Mouse (Mus musculus): ENCODE measurements at regions not wholly inside any gene's neighbourhood (a gene's known extent, or its start where the extent isn't known, plus 50 kb on each side); places are given as distances from the start of the nearest gene placed in this dataset.

- no peaks in the 10 kb centered on the region for H3K27me3 ChIP-seq (replicated peaks; ENCODE audit: control insufficient read depth, insufficient read depth, low read length)
- H3K4me1 ChIP-seq (ENCODE audit: control insufficient read depth, insufficient read depth, low read length): no peaks in the 10 kb centered on the region
- no peak overlapping the region for H3K4me3 ChIP-seq (ENCODE audit: low read depth, low read length)
- H3K9me3 ChIP-seq (ENCODE audit: control insufficient read depth, low read length): no peaks in the 10 kb centered on the region
- H3K9ac ChIP-seq (ENCODE audit: low read depth, low read length): no peak overlapping the region
- 82% methylated on average over 1 of the region's 1 CpGs for WGBS
- no peak overlapping the region for H3K4me2 ChIP-seq (ENCODE audit: low read depth, low read length)
- ATAC-seq (ENCODE audit: low read depth): no peak
- H3K27ac ChIP-seq (replicated peaks; ENCODE audit: low read depth, low read length): no peak overlapping the region
- H3K36me3 ChIP-seq (ENCODE audit: control insufficient read depth, insufficient read depth, low read length): no peaks in the 10 kb centered on the region
- DNase-seq (ENCODE audit: low spot score): no peak
Observed at GRCm38 (mm10) chr8:101197986-101198385, 1587.5 kb downstream of the Cdh11 start.

GRCm38 (mm10) chr8:101196740-101197139 lies 1588.7 kb downstream of the Cdh11 start:
- no peaks in the 10 kb centered on the region for H3K9me3 ChIP-seq (ENCODE audit: control insufficient read depth, low read length)
- H3K27ac ChIP-seq (replicated peaks; ENCODE audit: low read depth, low read length): no peak overlapping the region
- ATAC-seq (ENCODE audit: low read depth) (no peak), DNase-seq (ENCODE audit: low spot score) (peak; percentile 33)
- H3K4me1 ChIP-seq (ENCODE audit: control insufficient read depth, insufficient read depth, low read length): no peaks in the 10 kb centered on the region
- no peak overlapping the region for H3K9ac ChIP-seq (ENCODE audit: low read depth, low read length)
- H3K27me3 ChIP-seq (replicated peaks; ENCODE audit: control insufficient read depth, insufficient read depth, low read length): no peaks in the 10 kb centered on the region
- no peak overlapping the region for H3K4me2 ChIP-seq (ENCODE audit: low read depth, low read length)
- no peak overlapping the region for H3K4me3 ChIP-seq (ENCODE audit: low read depth, low read length)
- no peaks in the 10 kb centered on the region for H3K36me3 ChIP-seq (ENCODE audit: control insufficient read depth, insufficient read depth, low read length)

- no peak overlapping the region for H3K27ac ChIP-seq (replicated peaks; ENCODE audit: low read depth, low read length)
- no peaks in the 10 kb centered on the region for H3K9me3 ChIP-seq (ENCODE audit: control insufficient read depth, low read length)
- H3K9ac ChIP-seq (ENCODE audit: low read depth, low read length): no peak overlapping the region
- no peak for DNase-seq (ENCODE audit: low spot score)
- H3K36me3 ChIP-seq (ENCODE audit: control insufficient read depth, insufficient read depth, low read length): no peaks in the 10 kb centered on the region
- no peak for ATAC-seq (ENCODE audit: low read depth)
- no peaks in the 10 kb centered on the region for H3K4me1 ChIP-seq (ENCODE audit: control insufficient read depth, insufficient read depth, low read length)
- H3K4me2 ChIP-seq (ENCODE audit: low read depth, low read length): no peak overlapping the region
- H3K4me3 ChIP-seq (ENCODE audit: low read depth, low read length): no peak overlapping the region
- no peaks in the 10 kb centered on the region for H3K27me3 ChIP-seq (replicated peaks; ENCODE audit: control insufficient read depth, insufficient read depth, low read length)
Observed at GRCm38 (mm10) chr8:101188566-101188965, 1596.9 kb downstream of the Cdh11 start.

GRCm38 (mm10) chr8:101154923-101155322 lies 1630.5 kb downstream of the Cdh11 start:
- Histone ChIP-seq H3K27me3 (replicated peaks; ENCODE audit: control insufficient read depth, insufficient read depth, low read length) (no peaks in the 10 kb centered on the region), H3K4me2 (ENCODE audit: low read depth, low read length) (no peak overlapping the region), H3K36me3 (ENCODE audit: control insufficient read depth, insufficient read depth, low read length) (no peaks in the 10 kb centered on the region), H3K4me1 (ENCODE audit: control insufficient read depth, insufficient read depth, low read length) (no peaks in the 10 kb centered on the region), H3K9me3 (ENCODE audit: control insufficient read depth, low read length) (no peaks in the 10 kb centered on the region), H3K9ac (ENCODE audit: low read depth, low read length) (no peak overlapping the region), H3K4me3 (ENCODE audit: low read depth, low read length) (no peak overlapping the region), H3K27ac (replicated peaks; ENCODE audit: low read depth, low read length) (no peak overlapping the region)
- DNase-seq (ENCODE audit: low spot score) (peak; percentile 23), ATAC-seq (ENCODE audit: low read depth) (no peak)

All from embryonic facial prominence, embryonic 14.5 days (tissue).